Mouse (Mus musculus) spleen, adult 18-20 months (tissue): ENCODE measurements around the gene Rbl1.
"Not testable (repeated sequence)": the region's sequence is repeated elsewhere in the genome, so short reads cannot be mapped to it uniquely, and the experiment has no call there.

ENCODE experiments used
- DNase-seq, 2 experiments: peaks; one replicate each; pipeline ENCODE4 v3.0.0; 2022; ENCODE audit warnings: mixed read lengths in 2 of 2

Rbl1 gene

DNA sequence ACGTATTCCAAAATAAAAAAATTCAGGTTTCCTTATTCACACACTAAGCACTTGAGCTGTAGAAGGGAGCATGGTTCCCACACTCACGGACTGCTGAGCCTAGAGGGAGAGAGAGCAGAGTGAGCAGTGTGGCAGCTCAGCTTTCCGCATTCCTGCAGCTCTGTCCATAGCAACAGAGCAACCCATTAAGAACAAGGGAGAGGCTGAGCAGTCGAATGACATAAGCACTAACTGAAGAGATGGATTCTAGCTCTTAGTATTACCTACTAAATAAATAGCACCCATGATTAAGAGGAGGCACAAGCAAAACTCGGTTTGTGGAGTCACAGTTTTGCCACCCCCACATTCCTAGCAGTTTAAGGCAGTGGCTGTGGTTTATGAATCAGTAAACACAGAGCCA, 34.2 kb downstream of the Rbl1 start:
- DNase-seq = no peak

DNA sequence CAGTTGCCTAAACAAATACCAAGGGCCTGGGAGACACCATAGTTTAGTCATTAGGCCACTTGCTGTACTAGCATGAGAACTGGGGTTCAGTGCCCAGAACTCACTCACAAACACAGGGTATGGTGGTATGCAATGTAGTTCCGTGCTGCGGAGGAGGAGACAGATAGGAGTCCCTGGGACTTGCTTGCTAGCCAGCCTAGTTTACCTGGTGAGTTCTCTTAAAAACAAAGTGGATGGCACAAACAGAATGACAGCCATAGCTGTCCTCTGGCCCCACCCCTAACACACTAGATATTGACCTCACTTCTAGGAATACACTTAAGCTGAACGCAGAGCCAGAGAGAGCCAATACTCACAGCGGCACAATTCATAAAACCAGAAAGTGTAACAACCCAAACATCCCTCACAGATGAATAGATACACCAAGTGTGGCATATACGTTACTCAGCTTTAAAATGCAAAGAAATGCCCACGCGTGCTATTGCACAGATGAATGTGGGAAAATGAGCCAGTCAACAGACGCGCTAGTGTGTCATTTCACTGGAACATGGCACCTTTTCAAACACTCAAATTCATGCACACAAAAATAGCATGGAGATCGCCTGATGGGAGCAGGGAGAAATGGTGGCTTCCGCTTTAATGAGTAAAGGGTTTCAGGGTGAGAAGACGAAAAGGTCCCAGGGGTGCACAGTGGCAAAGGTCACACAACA, 37.8 kb downstream of the Rbl1 start:
- no peak for DNase-seq

DNA sequence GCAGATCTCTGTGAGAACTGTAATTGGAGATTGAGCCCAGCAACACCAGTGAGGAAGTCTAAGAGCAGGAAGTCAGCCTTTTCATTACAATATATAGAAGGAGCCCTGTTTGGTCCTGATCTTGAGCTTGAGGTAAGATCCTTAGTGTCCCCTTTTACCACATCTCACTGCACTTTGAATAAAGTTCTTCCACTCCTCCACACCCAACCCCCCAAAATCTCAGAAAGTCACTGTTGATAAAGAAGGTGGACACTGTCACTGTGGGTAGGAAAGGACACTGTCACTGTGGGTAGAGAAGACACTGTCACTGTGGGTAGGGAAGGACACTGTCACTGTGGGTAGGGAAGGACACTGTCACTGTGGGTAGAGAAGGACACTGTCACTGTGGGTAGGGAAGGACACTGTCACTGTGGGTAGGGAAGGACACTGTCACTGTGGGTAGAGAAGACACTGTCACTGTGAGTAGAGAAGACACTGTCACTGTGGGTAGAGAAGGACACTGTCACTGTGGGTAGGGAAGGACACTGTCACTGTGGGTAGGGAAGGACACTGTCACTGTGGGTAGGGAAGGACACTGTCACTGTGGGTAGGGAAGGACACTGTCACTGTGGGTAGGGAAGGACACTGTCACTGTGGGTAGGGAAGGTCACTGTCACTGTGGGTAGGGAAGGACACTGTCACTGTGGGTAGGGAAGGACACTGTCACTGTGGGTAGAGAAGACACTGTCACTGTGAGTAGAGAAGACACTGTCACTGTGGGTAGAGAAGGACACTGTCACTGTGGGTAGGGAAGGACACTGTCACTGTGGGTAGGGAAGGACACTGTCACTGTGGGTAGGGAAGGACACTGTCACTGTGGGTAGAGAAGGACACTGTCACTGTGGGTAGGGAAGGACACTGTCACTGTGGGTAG, 38.8 kb downstream of the Rbl1 start:
- not testable (repeated sequence) for DNase-seq

DNA sequence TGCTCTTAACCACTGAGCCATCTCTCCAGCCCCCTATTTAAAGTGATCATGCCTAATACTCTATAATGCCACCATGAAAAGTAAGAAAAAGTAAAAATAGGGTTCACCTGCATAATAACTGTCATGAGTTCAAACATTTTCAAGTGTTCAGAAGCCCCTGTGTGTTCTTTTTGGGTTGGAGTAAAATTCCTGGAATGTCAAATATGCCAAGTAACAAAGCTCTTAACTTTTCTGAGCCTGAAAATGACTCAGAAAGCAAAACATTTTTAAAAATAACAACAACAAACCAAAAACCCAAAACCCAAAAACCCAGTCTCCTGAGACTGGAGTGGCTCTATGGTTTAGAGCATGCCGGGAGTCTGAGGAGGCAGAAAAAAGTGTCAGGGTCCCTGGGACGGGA, 40.2 kb downstream of the Rbl1 start:
- DNase-seq = no peak

DNA sequence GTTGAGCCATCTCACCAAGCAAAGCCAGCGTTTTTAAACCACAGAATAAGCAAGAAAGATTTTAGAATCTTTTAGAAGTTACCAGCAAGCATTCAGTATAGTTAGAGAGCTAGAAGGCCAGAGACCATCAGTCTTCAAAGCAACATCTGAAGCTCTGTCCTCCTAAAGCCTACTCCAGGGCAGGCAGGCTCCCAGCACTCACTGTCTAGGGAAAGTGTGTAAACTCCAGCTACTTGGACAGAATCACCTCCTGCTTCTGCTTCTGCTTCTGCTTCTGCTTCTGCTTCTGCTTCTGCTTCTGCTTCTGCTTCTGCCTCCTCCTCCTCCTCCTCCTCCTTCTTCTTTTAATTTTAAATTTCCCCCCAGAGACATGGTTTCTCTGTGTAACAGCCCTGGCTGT, 48.3 kb downstream of the Rbl1 start:
- no peak for DNase-seq

DNA sequence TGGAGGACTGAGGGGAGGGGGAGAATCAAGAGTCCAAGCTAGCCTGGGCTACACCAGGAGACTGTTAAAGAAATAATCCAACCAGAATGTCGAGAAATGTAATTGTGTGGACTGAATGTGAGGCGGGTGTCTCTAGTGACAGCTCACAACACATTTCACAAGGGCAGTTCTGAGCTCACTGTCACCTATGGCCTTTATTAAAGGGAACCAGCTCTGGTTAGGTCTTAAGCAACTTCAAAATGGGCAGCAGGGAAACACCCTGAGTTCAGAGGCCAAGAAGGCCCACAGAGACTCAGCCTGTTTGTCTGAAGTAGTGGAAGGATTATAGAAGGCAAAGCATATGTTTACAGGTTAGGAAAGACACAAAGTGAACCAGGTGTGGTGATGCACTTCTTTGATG, 51.1 kb downstream of the Rbl1 start:
- DNase-seq = no peak

DNA sequence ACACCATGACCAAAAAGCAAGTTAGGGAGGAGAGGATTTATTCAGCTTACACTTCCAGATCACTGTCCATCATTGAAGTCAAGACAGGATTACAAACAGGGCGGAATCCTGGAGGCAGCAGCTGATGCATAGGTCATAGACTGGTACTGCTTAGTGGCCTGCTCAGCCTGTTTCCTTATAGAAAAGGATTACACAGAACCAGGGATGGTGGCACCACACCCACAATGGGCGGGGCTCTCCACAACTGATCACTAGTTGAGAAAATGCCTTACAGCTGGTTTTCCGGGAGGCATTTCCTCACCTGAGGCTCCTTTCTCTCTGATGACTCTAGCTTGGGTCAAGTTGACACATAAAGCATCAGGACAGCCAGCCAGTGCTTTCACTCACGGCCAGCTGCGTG, 55.9 kb downstream of the Rbl1 start:
- DNase-seq = no peak

DNA sequence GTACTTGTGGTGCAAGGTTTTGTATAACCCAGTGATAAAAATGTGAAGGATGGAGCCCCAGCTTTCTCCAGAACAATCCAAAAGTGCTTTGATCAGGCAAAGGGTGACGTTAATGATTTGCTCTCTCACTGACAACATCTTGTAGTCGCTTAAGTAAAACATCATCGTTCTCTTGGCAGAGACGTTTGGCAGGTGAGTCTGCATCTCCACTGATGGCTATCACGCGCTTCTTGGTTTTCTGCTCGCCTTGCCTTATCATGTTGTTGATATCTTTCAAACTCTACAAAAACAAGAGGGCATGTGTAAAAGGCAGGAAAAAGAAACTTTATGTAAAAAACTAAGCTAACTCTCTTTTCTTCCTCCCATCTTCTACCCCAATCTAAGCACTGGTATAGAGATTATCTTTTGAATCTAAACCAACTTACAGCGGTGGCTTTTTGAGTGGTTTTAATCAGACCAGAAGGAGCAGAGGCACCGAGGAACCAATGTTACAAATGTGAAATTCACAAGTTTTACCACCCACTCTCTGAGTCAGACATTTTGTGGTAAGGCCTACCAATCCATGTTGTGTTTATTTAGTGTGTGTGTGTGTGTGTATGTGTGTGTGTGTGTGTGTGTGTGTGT, 56.8 kb downstream of the Rbl1 start:
- no peak for DNase-seq

DNA sequence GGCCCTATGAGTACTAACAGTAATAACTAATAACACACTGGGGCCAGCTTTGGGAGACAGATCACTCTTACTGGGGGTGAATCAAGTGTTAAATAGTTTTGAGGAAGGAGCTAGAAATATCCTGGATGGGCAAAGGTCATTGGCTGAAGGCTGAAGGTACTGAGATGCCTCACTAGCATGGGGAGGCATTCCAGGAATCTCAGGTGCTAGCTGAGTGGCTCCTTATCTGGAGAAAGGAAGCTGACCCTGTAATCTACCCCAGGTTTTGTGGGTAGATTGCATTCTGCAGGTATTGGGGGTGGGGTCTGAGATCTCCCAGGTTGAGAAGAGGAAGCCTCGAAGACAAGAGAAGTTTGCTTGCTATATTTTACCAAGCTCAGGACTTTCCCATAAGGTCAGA, 59.2 kb downstream of the Rbl1 start:
- DNase-seq = no peak

DNA sequence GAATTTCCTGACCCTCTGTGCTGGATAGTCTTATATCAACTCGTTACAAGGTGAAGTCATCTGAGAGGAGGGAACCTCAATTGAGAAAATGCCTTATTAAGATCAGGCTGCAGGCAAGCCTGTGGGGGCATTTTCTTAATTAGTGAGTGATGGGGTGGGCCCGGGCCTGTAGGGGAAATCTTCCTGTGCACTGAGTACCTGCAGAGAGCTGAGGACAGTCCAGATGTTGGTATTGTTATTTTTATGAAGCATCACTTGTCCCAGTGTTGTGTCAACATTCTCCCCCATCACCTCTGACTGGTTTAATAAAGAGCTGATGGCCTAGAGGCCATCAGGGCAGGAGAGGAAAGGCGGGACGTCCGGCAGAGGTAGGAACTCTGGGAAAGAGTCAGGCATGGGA, 60.2 kb downstream of the Rbl1 start:
- no peak for DNase-seq

DNA sequence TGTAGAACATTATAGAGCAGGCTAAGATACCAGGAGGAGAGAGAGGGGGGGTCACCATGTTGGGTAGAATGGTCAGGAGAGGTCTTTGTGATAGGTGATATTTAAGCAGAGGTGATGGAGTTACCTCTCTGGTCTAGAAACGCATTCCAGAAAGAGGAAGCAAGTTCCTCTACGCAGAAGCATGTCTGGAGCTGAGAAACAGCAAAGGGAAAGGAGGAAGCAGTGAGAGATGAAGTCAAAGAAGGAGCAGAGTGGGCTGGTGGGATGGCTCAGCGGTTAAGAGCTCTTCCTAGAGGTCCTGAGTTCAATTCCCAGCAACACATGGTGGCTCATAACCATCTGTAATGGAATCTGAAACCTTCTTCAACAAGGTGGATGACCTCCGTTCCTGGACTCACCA, 62.4 kb downstream of the Rbl1 start:
- DNase-seq = no peak

DNA sequence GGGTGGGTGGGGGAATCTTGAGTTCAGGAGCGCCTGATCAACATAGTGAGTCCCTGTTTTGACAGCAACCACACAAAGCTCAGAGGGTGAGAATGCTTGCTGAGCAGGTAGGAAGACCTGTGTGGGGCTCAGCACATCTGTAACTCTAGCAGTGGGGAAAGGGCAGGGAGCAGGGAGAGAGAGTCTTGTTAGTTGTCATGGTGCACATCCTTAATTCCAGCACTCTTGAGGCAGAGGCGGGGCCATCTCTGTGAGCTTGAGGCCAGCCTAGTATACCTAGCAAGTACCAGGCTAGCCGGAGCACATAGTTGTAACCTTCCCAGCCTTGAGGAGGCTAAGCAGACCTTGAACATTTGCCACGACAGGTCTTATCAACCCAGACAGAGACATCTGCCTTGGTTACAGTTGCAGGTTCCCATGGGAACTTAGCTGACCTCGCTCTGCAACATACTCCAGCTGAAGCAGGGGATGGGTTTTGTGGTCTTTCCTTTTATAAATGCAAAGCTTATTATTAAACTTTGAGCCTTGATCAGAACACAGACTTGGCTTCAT, 65.0 kb downstream of the Rbl1 start:
- DNase-seq = no peak

DNA sequence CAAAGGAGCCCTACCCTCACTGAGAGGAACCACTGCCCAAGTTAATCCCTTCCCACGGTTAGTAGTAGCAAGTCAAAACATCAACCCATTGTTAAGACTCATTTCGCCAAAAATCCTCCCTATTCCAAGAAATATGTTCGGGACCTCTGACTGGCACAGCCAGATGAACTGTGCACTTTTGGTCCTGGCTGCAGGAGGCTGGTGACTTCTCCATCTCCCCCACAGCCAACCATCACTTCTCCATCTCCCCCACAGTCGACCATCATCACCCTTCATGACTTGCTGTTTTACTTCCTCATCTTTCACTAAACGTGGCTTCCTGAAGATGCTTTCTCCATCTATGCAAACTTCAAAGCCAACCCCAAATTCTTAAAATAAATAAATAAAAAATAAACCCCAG, 65.5 kb downstream of the Rbl1 start:
- no peak for DNase-seq

DNA sequence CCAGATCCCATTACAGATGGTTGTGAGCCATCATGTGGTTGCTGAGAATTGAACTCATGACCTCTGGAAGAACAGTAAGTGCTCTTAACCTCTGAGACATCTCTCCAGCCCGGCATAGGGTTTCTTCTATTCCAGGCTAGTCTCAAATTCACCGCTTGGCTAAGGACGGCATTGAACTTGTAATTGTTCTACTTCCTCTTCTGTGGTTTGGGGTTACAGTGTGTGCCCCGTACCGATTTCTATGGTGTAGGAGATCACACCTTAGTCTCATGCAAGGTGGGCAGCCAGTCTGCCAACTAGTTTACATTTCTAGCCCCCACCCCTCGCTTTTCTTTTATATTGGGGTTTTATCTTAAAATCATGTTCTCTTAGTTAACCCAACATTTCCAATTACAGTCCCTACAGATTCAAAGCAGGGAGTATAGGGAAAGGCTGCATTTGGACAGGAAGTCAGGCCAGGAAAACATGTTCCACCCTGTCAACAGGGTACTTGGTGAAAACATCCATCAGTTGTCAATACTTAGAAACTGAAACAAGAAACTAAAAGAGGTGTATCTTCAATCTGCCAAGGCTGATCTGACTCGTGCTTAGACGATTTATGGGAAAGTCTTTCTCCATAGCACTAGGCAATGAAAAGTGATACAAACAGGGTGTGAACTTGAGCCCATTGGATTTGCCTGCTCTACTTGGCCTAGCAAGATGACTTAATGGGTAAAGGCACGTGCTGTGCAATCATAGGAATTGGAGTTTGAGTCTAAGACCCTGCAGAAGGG, 66.2 kb downstream of the Rbl1 start:
- peak in 1 of 2 experiments; percentile 37 for DNase-seq

DNA sequence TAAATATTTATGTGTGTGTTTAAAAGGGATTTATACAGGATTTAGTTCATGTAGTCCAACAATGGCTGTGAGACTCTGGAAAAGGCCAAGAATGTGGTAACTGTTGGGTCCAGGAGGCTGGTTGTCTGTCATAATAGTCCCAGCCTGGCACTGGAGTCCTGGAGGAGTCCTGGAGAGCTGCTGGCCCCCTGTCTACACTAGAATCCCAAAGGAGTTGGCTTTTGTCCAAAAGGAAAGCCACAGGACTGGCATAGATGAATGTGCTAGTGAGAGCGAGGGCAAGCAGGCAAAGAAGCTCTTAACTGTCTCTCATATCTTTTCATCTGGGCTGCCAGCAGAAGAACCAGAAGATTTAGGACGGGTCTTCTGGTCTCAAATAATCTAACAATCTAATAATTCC, 67.7 kb downstream of the Rbl1 start:
- no peak for DNase-seq

DNA sequence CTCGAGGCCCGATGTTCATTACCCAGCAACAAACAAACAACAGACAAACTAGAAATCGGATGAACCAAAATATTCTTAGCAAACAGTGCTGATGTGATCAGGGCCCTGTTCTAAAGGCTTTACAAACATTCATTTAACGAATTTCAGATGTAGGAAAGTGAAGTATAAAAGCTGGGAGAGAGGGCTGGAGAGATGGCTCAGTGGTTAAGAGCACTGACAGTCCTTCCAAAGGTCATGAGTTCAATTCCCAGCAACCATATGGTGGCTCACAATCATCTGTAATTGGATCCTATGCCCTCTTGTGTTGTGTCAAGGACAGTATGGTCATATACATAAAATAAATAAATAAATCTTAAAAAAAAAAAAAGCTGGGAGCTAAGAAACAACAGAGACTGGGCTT, 68.2 kb downstream of the Rbl1 start:
- no peak for DNase-seq

DNA sequence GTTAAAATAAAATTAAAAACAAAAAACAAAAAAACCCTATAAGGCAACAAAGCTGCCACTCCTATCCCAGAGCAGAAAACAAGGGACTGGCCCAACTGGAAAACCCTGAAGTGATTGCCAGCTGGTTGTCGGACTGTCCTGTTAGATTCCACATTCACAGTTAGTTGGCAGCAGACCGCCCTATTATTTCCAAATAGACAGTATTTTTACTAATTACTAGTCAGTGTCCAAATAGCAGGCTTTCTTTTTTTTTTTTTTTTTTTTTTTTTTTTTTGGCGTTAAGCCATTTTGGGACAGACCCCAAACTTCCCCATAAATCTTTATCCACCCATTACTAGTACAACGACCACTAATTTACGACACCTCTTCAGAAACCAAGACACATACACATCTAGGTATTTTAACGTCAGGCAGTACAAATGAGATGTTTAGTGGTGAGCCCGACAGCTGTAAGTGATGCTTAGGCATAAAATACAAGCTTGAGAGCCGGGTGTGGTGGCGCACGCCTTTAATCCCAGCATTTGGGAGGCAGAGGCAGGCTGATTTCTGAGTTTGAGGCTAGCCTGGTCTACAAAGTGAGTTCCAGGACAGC, 68.7 kb downstream of the Rbl1 start:
- DNase-seq = no peak

DNA sequence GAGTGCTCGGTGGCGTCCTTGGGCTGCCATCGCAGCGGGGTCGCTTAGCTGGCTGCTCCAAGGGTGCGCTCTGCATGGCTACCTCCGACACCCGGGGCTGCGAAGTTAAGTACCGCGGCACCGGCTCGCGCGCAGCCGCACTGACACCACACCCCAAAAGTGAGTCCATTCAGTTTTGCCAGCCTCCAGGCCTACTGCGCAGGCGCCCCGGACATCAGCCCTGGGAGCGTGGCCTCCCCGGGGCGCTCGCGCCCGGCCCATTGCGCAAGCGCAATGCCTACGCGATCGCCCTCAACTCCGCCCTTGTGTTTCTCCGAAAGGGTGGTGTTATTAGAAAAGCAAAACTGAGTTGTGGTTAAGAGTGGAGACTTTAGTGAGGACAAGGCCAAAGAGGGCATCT, 69.3 kb downstream of the Rbl1 start, which contains the start of gene Samhd1:
Gene Samhd1, minus strand, starts transcription at position 252 of the 400 bp plus-strand sequence.
- DNase-seq = peak; percentile 95 to 97

DNA sequence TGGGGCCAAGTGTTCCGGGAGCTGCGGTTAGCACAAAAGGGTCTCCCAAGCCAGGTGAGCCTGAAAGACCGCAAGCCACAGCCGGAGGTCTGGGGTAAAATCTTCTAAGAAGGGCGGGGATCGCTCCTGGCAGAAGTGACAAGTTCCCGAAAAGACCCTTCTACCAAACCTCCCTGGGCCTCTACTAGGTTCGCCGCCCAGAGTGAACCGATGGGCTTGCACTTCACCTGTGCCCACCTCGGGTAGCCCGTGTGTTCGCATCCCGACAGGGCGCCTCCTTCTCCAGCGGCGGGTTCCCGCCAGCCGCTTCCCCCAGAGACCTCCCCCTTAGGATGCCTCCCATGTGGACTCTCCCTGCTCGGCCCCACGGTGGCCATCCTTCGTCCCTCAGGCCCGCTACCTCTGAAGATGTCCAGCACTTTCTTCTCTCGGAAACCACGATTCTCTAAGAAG, 69.8 kb downstream of the Rbl1 start:
- peak in 1 of 2 experiments; percentile 59 for DNase-seq

DNA sequence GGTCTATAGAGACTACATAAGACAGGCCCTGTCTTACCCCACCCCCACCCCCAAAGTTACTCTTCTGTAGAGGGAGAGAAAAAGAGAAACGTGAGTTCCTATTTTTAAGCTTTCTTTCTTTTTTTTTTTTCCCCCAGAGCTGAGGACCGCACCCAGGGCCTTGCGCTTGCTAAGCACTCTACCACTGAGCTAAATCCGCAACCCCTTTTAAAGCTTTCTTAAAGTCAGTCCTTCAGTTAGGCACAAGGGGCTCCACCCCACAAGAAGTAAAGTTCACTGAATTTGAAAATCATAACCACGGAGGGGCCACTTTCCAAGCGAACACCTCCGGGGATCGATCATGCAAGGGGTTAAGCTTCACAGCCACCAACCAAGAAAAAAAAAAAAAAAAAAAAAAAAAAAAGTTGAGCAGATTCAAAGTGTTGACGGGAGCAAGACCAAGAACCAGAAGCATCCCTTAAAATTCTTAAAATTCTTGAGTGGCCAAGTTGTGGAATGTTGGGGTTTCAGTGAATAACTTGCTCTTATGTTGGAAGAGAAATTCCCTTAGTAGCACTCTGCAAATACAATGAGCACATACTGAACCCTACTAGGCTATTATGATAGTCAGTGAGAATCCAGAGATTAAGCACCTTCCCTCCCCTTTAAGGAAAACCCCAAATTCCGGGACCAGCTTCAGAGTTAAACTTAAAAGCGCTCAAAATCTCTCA, 70.4 kb downstream of the Rbl1 start:
- DNase-seq = no peak
